Mouse (Mus musculus) neural tube, embryonic 13.5 days (tissue): ENCODE measurements around the gene Ppfia3. TPM values are rescaled to one million over a fixed set of nuclear protein-coding genes. Genes with fewer than 3 reads are reported as not detected.

ENCODE experiments used
- ATAC-seq: fragments of 200-750 bp; cut with Nextera tagmentation; 2 replicates; pipeline ENCODE4 v1.8.0; 2017; ENCODE audit warnings: low read depth, mild to moderate bottlenecking, moderate TSS enrichment, moderate library complexity
- H3K27ac ChIP-seq: fragments of 300-500 bp; sonication (generic); replicated peaks from 2 replicates; pipeline ENCODE4 v1.5.1; 2015; ENCODE audit warnings: moderate library complexity, mild to moderate bottlenecking, inconsistent platforms
- H3K27me3 ChIP-seq: fragments of 300-500 bp; sonication (generic); 2 replicates; pipeline ENCODE4 v1.6.1; 2015; ENCODE audit warnings: mild to moderate bottlenecking, inconsistent platforms
- H3K36me3 ChIP-seq: fragments of 300-500 bp; sonication (generic); 2 replicates; pipeline ENCODE4 v1.6.1; 2015; ENCODE audit warnings: mild to moderate bottlenecking, inconsistent platforms
- H3K4me1 ChIP-seq: fragments of 300-500 bp; sonication (generic); replicated peaks from 2 replicates; pipeline ENCODE4 v1.6.1; 2015; ENCODE audit warnings: inconsistent platforms
- H3K4me2 ChIP-seq: fragments of 300-500 bp; sonication (generic); 2 replicates; pipeline ENCODE4 v1.6.1; 2015; ENCODE audit warnings: inconsistent platforms, mild to moderate bottlenecking, moderate library complexity
- H3K4me3 ChIP-seq: fragments of 300-500 bp; sonication (generic); 2 replicates; pipeline ENCODE4 v1.5.1; 2015; ENCODE audit warnings: mild to moderate bottlenecking, inconsistent platforms
- H3K9ac ChIP-seq: fragments of 300-500 bp; sonication (generic); 2 replicates; pipeline ENCODE4 v1.6.1; 2015; ENCODE audit warnings: moderate library complexity, mild to moderate bottlenecking, inconsistent platforms
- H3K9me3 ChIP-seq: fragments of 300-500 bp; sonication (generic); 2 replicates; pipeline ENCODE4 v1.6.1; 2016; ENCODE audit warnings: inconsistent platforms
- WGBS: fragments of 180-500 bp; shearing (Covaris S2); methylation state at CpG from one replicate; pipeline ENCODE4 v1.1.7; 2015; 5-methylcytosine and 5-hydroxymethylcytosine counted together
- polyA plus RNA-seq: library from polyadenylated mRNA; unstranded; fragments of >200 nt; fragmentation: Nextera tagmentation; extraction: Ambion mirVana; gene quantifications from 2 replicates; pipeline ENCODE4 v1.2.1, GENCODE M21; 2015

Gene Ppfia3
- polyA plus RNA-seq, 1 experiment from 2014 or later = 20.3 TPM

DNA sequence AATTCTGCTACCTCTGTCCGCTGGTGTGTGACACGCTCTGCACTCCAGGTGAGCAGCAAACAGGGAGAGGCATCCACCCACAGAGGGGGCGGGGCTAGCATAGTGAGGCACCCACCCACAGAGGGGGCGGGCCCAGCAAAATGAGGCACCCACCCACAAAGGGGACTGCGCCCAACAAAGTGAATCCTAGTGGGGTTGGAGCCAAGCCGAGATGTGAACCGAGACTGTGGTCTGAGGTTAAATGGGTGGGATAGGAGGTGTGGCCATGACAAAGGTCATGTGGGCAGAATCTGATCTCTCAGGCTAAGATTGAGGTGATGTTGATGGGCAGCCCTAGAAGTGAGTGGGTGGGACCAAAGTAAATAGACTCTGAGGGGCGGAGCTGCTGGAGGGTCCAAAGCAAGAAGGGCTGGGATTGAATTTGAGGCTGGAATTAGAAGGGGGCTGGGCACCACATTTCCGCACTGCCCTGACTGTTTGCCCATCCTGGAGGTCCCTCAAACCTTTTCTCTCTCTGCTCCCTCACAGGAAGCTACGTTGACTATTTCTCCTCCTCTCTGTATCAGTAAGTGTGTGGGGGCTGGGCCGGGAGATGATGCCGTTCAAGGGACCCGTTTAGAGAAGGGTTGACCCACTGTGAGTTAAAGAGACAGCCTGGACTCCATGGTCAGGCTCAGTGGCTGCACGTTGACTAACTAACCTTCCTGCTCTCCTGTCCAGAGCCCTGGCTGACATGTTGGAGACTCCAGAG is 28.5 kb downstream of the Ppfia3 start:
- 2% methylated on average over 14 of the region's 14 CpGs for WGBS
- Histone ChIP-seq H3K4me2 (peak overlapping the region; percentile 79), H3K9me3 (no peaks in the 10 kb centered on the region), H3K36me3 (0 out of 2 replicates have a peak, but pooled peaks cover under 1% of the 10 kb centered on the region), H3K27ac (no peak overlapping the region), H3K9ac (0 out of 2 replicates have a peak overlapping the region, but pooled peaks have one; percentile 4), H3K4me1 (peaks cover 53% of the 10 kb centered on the region), H3K4me3 (peak overlapping the region; percentile 49; the same call in 1 of the 2 replicates), H3K27me3 (peaks cover 21% of the 10 kb centered on the region)
- no peak for ATAC-seq

DNA sequence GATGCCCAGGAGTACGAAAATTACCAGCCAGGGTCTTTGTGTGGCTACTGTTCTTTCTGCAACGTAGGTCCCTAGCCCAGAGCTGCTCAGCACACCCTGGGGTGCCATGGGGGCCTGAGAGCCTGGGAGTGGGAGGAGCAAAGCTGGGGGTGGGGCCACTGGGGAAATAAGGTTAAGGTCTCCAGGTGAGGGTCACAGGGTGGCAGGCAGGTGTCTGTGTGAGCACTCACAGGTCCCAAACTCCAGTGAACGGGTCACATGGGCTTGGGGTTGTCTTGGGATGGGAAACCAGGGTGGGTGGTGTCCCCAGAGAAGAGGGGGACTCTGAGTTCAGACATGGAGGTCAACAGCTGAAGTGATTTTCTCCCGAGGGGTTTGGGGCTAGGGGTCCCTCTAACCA is 29.4 kb downstream of the Ppfia3 start:
- no peaks in the 10 kb centered on the region for H3K9me3 ChIP-seq
- no peak overlapping the region for H3K9ac ChIP-seq
- peaks cover 61% of the 10 kb centered on the region for H3K4me1 ChIP-seq
- 18% methylated on average over 4 of the region's 4 CpGs for WGBS
- no peak overlapping the region for H3K4me2 ChIP-seq
- no peak overlapping the region for H3K4me3 ChIP-seq
- no peak overlapping the region for H3K27ac ChIP-seq
- no peaks in the 10 kb centered on the region for H3K36me3 ChIP-seq
- H3K27me3 ChIP-seq = peaks cover 21% of the 10 kb centered on the region
- no peak for ATAC-seq

DNA sequence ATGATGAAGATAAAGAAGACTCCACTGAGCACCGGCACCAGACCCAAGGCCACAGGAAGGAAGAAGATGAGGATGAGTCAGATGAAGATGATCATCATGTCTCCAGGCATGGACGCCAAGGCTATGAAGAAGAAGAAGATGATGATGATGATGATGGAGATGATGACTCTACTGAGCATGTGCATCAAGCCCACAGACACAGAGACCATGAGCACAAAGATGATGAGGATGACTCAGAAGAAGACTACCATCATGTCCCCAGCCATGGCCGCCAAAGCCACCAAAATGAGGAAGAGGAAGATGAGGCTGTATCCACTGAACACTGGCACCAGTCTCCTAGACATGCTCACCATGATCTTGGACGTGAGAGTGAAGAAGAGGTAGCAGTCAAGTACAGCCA is 30.5 kb downstream of the Ppfia3 start:
- H3K27ac ChIP-seq = no peak overlapping the region
- H3K9ac ChIP-seq = no peak overlapping the region
- no peak overlapping the region for H3K4me3 ChIP-seq
- peaks cover 63% of the 10 kb centered on the region for H3K4me1 ChIP-seq
- H3K27me3 ChIP-seq = peaks cover 18% of the 10 kb centered on the region
- no peaks in the 10 kb centered on the region for H3K36me3 ChIP-seq
- no peak for ATAC-seq
- 95% methylated on average over 4 of the region's 4 CpGs for WGBS
- no peaks in the 10 kb centered on the region for H3K9me3 ChIP-seq
- no peak overlapping the region for H3K4me2 ChIP-seq

DNA sequence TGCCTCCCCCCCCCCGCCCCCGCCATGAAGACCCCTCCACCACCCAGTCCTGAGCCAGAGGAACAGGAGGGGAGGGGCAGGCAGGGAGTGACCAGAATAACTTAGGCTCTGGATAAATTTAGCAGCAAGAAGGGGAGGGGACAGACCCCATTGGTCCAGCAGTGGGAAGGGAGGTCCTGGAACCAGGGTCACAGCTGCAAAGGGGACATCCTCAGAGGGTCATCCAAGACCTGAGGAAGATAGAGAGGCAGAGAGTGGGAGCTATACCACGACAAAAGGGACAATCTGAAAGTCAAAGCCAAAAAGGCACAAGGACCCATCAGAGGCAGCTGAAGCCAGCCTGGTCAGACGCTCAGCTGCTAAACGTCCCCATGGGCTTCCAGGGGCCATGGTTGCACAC is 31.8 kb downstream of the Ppfia3 start, which contains the start of gene Hrc:
TSS of gene Hrc (plus strand) at position 235 of the 400 bp plus-strand sequence.
- no peaks in the 10 kb centered on the region for H3K9me3 ChIP-seq
- peak within 1 kb of the TSS; percentile 91 for H3K4me2 ChIP-seq
- H3K4me1 ChIP-seq = peaks cover 50% of the 10 kb centered on the region
- ATAC-seq = no peak
- 38% methylated on average over 5 of the region's 5 CpGs for WGBS
- peak within 1 kb of the TSS; percentile 76 for H3K9ac ChIP-seq
- no peak within 1 kb of the TSS for H3K27ac ChIP-seq
- H3K36me3 ChIP-seq = no peaks in the 10 kb centered on the region
- no peak within 1 kb of the TSS for H3K4me3 ChIP-seq
- H3K27me3 ChIP-seq = peaks cover 17% of the 10 kb centered on the region

DNA sequence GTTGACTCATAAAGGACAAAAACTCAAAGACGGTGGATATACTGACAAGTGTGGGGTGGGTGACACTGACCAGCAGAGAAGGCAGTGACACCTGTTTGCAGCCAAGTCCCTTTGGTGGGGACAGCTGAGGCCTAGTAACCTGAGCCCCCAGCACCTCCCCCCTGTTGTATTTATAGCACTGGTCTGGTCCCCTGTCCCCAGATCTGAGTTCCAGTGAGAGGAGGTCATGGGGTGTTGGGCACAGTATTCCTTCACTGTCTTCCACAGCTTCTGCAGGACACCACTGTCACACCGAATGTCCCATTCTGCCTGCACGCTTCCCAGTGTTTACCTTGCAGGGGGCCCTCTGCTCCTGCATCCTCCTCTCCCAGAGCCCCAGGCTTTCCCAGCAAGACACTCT is 32.2 kb downstream of the Ppfia3 start:
- Histone ChIP-seq H3K4me1 (peaks cover 46% of the 10 kb centered on the region), H3K36me3 (no peaks in the 10 kb centered on the region), H3K27me3 (peaks cover 17% of the 10 kb centered on the region), H3K4me3 (no peak overlapping the region), H3K27ac (no peak overlapping the region), H3K4me2 (no peak overlapping the region), H3K9me3 (no peaks in the 10 kb centered on the region), H3K9ac (peak overlapping the region; percentile 8; the same call in 1 of the 2 replicates)
- 32% methylated on average over 3 of the region's 3 CpGs for WGBS
- no peak for ATAC-seq

DNA sequence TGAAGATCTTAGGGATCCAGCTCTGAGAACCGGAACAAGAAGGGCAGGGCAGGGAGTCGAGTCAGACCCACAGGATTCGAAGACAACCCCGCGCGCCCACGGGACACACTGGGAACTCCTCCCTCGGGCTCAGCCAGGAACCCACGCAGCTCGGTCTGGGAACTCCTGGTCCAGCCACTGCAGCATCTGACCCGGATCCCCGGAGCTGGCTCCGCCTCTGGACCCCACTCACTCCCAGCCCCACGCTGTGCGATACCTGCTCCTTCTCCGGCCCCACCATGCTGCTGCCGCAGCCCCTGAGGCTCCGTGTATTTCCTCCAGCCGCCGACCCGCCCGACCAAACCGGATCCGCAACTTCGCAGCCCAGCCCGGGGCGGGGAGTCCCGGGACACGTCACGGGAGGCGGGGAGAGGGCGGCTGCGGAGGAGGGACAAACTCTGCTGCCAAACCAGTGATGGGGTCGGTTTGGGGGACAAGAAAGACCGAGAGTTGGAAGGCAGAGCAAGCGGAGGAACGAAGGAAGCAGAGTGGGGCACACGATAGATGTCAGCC is 33.3 kb downstream of the Ppfia3 start, which contains the start of gene Trpm4:
TSS of gene Trpm4 (minus strand) at position 350 of the 552 bp plus-strand sequence.
- WGBS = under 1% methylated on average over 38 of the region's 38 CpGs
- peak; percentile 57 for ATAC-seq

DNA sequence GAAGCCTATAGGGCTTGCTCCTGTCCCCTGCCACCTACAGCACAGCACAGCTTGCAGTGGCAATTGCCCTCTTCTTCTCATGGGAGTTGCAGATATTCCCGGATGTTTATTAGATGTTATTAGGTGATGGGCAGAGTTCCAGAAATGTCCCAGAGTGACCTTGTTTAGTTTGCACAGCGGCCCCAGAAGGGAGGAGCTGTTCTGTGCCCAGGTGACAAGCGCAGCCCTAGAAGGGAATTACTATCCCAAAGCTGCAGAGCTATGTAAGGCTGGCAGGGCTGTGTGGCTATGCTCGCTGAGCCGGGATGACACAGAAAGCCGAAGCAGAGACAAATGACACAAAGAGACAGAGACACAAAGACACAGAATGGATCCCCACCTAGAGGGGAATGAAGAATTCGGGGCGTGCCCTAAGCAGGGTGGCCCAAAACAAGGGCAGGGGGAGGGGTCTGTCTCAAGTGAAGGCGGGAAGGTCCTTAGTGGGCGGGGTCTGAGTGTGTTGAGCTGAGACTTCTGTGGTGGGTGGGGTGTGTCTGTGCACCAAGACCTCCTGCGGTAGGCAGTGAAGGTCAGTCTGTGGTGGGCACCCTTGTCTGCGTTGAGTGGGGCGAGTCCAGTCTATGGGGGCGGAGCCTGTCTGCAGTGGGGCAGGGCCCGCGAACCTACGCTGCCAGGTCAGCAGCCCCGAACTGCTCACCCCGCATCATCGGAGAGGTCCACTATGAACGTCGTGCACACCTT is 34.0 kb downstream of the Ppfia3 start:
- 4% methylated on average over 22 of the region's 22 CpGs for WGBS
- Histone ChIP-seq H3K9ac (peak overlapping the region; percentile 76), H3K4me1 (peaks cover 28% of the 10 kb centered on the region), H3K4me2 (peak overlapping the region; percentile 91), H3K27me3 (peaks cover 7% of the 10 kb centered on the region), H3K27ac (no peak overlapping the region; the same call in 1 of the 2 replicates), H3K4me3 (peak overlapping the region; percentile 54), H3K9me3 (no peaks in the 10 kb centered on the region), H3K36me3 (no peaks in the 10 kb centered on the region)
- peak; percentile 47 for ATAC-seq

More for the DNA sequence above, 33.3 kb downstream of the Ppfia3 start, which contains the start of gene Trpm4:
- H3K4me1 ChIP-seq = peaks cover 35% of the 10 kb centered on the region
- peak within 1 kb of the TSS; percentile 76 for H3K9ac ChIP-seq
- H3K27ac ChIP-seq = no peak within 1 kb of the TSS; the same call in 1 of the 2 replicates
- peaks cover 13% of the 10 kb centered on the region for H3K27me3 ChIP-seq
- no peaks in the 10 kb centered on the region for H3K36me3 ChIP-seq
- H3K4me2 ChIP-seq = peak within 1 kb of the TSS; percentile 91
- peak within 1 kb of the TSS; percentile 54 for H3K4me3 ChIP-seq
- H3K9me3 ChIP-seq = no peaks in the 10 kb centered on the region

DNA sequence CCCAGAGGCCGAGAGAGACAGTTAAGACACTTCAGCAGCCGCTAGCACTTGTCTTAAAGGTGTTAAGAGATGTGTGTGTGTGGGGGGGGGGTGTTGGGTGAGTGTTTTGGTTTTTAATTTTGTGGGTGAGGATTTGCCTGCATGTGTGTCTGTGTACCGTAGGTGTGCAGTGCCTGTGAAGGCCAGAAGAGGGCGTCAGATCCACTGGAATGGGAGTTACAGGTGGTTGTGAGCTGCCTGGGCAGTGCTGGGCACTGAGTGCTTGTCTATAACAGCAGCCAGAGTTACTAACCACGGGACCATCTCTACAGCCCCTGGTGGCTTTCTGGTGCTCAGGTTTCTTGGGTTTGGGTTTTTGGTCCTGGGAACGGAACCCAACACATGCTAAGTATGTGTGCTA is 35.3 kb downstream of the Ppfia3 start:
- WGBS = 86% methylated on average over 6 of the region's 6 CpGs
- ATAC-seq = no peak
- no peaks in the 10 kb centered on the region for H3K36me3 ChIP-seq
- no peak overlapping the region for H3K27ac ChIP-seq
- H3K4me2 ChIP-seq = no peak overlapping the region
- no peak overlapping the region for H3K9ac ChIP-seq
- no peaks in the 10 kb centered on the region for H3K9me3 ChIP-seq
- no peak overlapping the region for H3K4me3 ChIP-seq
- no peaks in the 10 kb centered on the region; the same call in 1 of the 2 replicates for H3K27me3 ChIP-seq
- peaks cover 28% of the 10 kb centered on the region for H3K4me1 ChIP-seq

DNA sequence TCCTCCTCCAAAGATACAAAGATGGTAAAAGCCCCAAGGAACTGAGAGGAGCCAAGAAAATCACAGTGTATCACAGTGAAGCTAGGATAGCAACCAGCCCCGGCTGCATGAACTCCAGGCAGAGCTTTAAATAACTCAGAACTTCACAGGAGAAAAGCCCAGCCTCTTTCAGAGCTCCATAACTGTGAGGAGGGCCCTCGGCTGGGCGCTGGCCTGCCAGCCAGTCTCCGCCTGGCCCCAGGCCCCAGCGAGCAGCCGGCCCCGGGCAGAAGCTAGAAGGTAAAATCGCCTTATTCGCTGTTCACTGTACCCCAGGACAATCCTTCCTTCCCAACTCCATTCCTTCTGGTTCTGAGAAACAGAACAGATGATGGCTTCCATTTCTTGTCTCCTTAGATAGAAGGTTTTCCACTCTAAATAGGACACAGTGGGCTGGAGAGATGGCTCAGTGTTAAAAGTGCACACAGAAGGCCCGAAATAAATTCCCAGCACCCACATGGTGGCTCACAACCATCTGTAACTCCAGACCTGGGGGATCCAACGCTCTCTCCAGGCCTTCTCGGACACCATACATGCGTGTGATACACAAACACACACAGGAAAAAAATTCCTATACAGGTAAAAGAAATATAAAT is 37.9 kb downstream of the Ppfia3 start:
- Histone ChIP-seq H3K9ac (no peak overlapping the region), H3K27me3 (no peaks in the 10 kb centered on the region), H3K36me3 (0 out of 2 replicates have a peak, but pooled peaks cover 4% of the 10 kb centered on the region), H3K4me1 (peaks cover 18% of the 10 kb centered on the region), H3K9me3 (no peaks in the 10 kb centered on the region), H3K4me2 (no peak overlapping the region), H3K4me3 (no peak overlapping the region), H3K27ac (no peak overlapping the region)
- ATAC-seq = no peak
- WGBS = 74% methylated on average over 13 of the region's 13 CpGs

DNA sequence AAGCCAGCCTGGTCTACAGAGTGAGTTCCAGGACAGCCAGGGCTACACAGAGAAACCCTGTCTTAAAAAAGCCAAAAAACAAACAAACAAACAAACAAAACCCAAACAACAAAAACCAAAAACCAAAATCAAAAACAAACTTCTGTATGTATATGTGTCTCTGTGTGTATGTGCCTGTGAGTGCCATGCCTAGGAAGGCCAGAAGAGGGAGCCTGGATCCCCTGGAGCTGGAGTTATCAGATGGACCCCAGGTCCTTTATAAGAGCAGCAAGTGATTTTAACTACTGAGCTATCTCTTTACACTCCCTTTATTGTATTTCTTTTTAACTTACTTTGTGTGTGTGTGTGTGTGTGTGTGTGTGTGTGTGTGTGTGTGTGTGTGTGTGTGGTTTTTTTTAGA is 41.0 kb downstream of the Ppfia3 start:
- Histone ChIP-seq H3K9ac (no peak overlapping the region), H3K27me3 (no peaks in the 10 kb centered on the region), H3K9me3 (no peaks in the 10 kb centered on the region), H3K4me1 (no peaks in the 10 kb centered on the region), H3K4me2 (no peak overlapping the region), H3K36me3 (0 out of 2 replicates have a peak, but pooled peaks cover 4% of the 10 kb centered on the region), H3K27ac (no peak overlapping the region), H3K4me3 (no peak overlapping the region)
- no peak for ATAC-seq

DNA sequence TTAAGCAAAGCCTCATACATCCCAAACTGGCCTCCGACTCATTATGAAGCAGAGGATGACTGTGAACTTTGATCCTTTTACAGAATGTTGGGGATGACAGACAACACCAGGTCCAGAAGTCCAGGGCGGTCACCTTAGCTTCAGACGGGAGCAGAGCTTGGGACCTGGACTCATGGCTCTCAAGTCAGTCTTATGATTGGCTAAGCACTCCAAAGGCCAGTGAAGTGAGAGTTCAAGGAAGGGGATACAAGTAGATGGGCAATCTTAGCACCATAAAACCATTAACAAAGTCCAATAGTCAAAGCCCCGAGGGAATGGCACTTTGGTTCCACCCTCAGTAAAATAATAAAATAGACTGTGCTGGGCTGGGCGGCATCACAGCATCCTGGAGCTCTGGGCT is 43.8 kb downstream of the Ppfia3 start:
- 35% methylated on average over 5 of the region's 5 CpGs for WGBS
- no peak for ATAC-seq
- Histone ChIP-seq H3K9ac (no peak overlapping the region), H3K27ac (no peak overlapping the region), H3K9me3 (no peaks in the 10 kb centered on the region), H3K4me2 (no peak overlapping the region), H3K36me3 (0 out of 2 replicates have a peak, but pooled peaks cover 4% of the 10 kb centered on the region), H3K4me1 (no peaks in the 10 kb centered on the region), H3K27me3 (no peaks in the 10 kb centered on the region), H3K4me3 (no peak overlapping the region)
